Mouse (Mus musculus) MEL-GATA-1-ER (cell line): ENCODE data around the gene Ltb4r1.
A peak's percentile ranks its signal among the peaks of the same experiment; 100 is the strongest.

ENCODE experiments used
- DNase-seq: peaks from one replicate; pipeline ENCODE4 v3.0.0-alpha.2; 2012; ENCODE audit warnings: low read depth; ENCODE audit errors: extremely low read depth

Ltb4r1 gene

DNA sequence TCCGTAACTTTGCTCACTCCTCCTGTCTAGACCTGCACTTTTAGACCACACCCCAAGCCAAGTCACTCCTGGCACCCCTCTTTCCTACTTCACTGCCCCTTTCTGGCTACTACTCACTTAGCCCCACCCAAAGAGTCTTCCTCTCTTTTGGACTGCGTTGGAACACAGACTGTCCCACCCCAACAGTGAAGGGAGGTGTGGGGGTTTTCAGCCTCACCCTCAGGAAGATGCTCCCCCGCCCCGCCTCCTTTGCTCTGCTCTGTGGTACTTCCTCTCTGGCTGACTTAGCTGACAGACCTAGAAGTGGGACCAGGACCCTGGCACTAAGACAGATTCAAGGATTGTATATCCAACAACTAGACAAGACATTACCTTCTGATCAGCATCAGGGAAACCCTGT, at the start of gene Ltb4r1:
Gene Ltb4r1, plus strand, starts transcription at position 267 of the 400 bp plus-strand sequence.
- peak; percentile 46 for DNase-seq

DNA sequence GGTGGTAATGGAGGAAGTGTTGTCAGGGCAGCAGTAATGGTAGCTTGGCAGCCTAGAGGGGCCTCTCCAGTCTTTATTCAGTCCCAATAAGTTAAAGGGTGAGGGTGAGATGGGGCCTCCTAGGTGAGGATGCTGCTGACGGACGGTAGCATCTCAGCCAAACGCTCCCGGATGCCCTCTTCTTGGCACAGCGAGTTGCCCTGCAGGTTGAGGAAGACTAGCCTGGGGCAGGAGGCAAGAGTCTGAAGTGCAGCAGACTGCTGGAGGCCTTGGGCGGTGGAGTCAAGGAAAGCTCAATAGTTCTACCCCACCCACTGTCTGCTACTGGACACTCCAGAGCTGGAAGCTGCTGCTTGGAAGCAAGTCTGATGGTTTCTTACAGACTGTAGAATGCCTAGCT, 49.5 kb upstream of the Ltb4r1 start:
- DNase-seq, result no peak

DNA sequence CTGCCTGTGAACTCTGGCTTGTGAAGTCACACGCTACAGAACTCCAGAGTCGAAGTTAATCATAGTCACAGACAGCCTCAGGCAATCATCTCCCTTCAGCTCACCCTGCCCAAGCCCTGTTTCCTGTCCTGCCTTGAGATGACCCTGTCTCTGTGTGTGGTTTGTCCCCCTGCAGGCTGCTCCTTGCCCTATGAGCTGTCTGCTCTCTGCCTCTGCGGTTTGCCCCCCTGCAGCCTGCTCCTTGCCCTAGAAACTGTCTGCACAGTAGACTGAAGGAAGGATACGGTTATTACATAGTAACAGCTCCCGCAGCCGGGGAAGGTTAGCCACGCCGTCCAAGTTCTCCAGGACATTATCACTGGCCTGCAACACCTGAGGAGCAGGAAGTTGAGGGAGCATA, 48.9 kb upstream of the Ltb4r1 start:
- no peak for DNase-seq

DNA sequence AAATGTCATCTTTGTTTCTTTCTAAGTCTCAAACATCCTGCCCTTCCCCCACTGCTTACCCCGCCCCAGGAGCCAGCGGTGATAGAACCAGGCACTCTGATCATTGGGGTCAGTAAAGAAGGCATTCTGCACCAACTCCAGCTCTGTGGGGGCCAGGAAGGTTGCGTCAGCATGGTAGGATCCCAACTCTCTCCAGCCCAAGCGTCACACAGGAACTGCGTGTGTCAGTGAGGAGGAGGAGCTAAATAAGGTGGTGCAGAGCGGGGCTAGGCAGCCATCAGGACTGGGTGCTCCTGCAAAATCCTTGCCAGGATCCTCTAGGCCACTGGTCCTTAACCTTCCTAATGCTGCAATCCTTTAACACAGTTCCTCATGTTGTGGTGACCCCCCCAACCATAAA, 46.0 kb upstream of the Ltb4r1 start:
- DNase-seq, result no peak

DNA sequence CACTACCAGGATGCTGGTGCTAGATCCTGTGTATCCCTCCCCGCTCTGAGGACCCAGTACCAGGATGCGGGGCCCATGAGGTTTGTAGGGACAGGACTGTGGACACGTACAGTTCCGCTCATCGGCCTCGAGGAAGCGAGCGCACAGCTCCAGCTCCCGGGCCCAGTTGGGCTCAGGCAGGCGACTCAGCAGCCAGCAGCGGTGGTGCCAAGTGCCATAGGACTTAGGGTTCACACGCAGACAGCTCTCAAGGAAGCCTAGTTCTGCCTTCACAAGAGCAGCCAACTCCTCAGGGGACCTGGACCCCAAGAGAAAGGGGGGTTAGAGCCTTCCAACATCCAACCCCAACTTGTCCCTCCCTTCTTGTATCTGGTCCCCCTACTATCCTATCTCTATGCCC, 45.1 kb upstream of the Ltb4r1 start:
- no peak for DNase-seq

DNA sequence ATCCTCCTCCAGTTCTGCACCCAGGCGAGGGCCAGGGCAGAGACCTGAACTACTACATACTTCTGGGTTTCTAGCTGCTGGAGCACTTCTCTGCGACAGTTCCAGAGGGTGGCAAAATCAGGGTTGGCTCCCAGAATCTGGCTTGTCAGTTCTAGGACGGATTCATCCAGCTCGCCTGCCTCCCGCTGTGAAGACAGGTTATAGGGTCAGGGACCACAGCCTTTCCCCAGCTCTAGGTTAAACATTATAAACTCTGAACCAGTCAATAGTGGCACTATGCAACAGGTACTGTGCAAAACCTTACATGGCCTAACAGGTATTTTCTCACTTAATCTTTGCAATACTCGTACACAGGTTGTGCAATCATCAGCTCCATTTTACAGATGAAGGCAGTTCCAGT, 44.7 kb upstream of the Ltb4r1 start:
- no peak for DNase-seq

DNA sequence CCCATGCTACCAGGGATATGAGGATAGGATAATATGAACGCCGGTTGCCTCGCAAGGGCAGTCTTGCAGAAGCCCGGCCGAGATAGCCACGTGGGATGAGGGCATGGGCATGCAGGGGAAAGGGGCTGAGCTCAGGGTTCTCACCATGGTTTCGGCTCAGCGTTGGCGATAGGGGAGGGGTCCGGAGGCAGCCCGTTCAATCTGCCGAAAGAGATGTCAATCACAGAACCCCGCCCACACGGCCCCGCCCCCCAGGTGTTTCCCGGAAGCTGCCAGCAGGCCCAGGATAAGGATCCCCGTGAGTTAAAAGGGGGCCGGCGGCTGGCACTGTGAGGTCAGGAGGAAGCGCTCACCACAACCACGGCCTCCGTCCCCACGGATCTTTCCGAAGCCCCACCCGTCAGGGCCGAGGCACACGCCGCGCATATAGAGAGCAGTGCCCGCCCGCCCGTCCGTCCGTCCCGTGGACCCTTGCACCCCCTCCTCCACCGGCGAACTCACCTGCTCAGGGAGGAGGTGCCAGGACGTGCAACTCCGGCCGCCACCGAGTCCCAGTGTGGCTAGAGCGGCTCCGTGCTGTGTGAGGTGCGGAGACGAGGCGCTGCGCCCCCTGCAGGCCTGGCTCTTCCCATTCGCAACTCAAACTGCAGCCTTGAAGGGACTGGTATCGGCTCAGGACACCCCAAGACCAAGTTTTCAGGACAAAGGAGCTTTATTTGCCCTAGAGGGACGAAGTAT, 43.9 kb upstream of the Ltb4r1 start, which contains the start of gene Rabggta:
Gene Rabggta, minus strand, starts transcription at position 564 of the 738 bp plus-strand sequence.
- DNase-seq, result peak; percentile 78

DNA sequence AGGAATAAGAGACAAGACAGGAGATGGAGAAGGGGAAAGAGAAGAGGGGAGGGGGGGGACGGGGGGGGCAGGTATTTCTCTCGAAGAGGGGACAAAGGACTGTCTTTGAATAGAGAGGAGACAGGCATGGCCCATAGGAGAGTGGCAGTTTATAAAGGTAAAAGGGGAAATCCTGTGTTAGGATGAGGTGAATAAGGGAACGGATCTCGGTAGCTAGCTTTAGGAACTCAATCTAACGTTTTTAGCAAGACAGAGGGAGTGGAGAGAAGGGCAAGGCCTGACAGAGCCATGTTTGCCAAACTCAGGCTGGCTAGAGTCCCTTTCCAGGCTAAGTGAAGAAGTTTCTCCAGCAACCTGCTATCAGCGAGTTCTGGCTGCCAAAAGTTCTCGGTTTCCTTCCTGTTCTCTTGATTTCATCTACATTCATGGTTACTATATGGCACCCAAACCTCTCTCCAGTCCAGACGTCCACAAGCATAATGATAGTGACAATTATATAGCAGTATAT, 43.3 kb upstream of the Ltb4r1 start:
- DNase-seq, result peak; percentile 28

DNA sequence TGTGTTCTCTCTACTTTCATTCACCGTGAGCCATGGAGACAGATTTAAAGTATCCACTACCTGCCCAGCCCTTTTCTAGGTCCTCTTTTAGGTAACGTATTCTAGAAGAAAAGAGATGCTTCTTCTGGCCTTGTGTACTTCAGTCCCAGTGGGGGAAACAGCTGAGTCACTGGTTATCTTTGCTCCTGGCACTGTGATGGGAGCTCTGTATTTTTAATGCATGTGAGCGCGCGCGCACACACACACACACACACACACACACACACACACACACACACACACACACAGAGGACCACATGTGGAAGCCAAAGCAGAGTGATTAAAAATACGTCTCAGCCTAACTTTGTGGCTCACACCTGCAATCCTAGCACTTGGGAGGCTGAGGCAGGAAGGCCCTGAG, 42.3 kb upstream of the Ltb4r1 start:
- peak; percentile 74 for DNase-seq

DNA sequence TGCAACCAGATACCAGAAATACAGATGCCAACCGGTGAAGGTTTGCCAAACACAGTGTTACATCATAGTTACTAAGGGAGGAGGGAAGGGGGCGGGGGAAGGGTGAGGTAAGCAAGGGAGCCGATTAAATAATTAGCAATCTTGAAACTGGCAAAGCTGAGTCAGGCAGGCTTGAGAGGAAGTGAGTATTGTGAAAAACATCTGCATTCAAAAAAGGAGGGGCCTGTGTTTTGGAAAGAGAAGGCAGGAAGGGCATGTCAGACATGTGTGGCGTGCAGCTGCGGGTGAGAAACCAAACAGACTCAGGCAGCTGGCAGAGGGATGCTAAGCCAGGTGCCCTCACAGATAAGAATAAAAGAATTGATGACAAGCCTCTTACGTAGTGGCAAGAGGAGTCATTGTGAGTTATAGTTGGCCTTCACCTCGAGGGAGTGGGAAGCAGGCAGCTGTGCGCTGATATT, 41.3 kb upstream of the Ltb4r1 start:
- peak; percentile 50 for DNase-seq

DNA sequence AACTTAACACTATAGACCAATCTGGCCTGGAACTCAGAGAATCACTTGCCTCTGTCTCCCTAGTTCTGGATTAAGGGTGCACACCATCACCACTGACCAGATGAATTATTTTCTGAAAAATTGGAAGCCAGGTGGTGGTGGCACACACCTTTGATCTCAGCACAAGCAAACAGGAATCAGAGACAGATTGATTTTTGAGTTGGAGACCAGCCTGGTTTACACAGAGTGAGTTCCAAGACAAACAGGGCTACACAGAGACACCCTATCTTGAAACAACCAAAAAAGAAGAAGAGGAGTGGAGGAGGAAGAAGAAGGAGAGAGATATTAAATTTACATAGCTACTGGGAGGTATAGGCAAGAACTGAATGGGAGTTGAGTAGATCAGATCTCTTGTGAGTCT, 39.5 kb upstream of the Ltb4r1 start:
- no peak for DNase-seq

DNA sequence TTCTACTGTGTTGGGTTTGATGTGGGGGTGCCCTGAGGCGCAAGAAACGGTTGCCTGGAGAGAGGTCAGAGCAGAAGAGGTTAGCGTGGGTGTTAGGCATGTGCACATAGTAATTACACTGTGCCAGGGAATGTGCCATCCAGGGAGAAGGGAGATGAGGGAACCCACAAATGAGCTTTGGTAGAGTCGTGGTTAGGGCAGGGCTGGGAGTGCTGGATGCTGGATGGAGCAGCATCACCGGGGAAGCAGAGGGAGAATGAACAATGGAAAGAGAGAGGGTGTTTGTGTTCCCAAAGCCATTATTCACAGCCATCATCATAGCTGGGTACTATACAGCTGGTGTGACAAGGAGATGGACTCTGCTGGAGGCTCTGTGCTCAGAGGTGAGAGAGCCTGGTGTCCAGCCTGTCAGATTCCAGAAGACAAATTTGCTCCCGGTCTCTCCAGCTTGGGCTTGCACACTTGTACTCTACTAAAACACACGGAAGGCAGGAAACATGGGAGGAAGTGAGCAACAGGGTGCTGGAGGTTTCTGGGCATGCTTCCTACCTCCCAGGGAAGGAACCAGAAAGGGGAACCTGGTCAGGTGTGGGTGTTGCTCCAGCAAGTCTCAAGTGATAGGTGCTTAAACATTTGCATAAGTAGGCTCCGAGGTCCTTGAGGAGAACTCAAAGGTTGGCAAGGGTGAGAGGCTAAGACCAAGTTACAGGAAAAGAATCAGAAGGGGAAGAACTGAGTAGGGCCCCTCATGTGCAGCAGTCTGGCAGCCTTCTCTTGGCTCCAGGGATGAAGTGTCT, 37.7 kb upstream of the Ltb4r1 start:
- no peak for DNase-seq

DNA sequence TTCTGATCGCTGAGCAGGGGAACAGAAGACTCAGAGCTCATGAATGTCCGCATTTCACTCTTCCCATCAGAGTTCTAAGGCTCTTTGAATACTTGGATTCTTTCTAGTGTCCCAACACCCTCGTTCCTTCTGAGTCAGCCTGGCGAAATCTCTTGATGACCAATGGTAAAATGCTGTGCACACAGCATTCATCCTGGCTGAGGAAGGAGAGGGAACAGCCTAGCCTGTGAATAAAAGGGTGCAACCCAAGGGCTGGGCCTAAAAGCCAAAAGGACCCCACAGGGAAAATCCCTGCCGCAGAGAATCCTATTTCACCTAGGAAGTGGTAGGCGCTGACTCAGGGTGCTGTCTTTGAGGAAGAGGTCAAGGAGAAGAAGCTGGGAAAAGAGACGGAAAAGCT, 35.6 kb upstream of the Ltb4r1 start:
- DNase-seq, result no peak

DNA sequence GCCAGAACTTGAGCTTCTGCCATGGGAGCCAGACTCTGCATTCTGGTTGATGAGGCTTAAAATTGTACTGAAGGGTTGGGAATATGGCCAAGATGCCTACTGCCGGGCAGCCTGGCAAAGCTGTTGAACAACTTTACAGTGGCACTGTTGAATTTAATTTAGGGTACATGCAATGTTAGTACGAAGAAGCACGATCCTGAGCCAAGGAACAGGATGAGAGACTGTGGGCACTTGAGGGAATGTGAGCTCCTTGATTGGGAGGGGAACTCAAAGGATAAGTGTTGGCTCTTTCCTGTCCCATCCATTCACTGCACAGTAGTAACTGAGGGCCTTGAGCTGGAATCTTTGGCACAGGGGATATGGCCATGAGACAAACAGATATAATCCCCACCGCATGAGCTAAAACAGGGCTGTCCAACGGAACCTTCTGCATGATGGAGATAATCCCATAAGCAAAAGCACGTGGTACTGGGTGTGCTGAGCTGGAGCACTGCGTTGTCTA, 35.2 kb upstream of the Ltb4r1 start:
- DNase-seq, result peak; percentile 62

DNA sequence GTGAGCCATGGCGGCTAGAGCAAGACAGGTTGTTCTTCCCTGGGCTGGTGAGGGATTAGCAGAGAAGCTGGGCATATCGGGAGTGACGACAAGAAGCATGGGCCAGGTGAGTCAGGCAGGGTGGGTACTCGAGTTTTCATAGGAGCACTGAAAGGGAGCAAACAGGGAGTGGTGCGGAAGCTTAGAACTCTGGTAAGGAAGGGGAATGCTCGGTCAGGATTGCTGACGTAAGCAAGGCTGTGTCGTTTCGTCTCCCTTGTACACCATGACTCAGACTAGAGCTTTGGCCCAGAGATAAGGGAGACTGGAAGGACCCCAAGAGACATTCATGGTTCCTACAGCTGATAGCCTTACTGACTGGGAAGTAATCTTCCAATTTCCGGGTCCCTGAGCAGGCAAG, 31.9 kb upstream of the Ltb4r1 start:
- no peak for DNase-seq

DNA sequence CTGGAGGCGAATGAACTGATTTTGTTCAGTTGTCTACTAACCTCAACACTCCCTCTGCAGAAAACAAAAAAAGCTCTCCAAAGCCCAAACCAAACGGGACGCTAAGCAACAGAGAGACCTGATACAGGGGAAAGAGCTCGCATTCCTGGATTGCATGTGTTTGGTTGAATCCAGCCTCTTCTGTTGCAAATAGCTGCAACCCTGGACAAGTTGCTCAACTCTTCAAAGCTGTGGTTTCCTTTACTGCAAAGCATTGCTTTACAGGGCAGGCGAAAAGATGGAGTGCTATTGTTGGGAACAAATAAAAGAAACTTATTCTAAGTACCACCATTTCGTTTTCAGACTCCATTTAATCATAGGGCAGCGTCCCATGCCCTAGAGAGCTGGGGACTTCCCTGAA, 30.9 kb upstream of the Ltb4r1 start:
- DNase-seq, result no peak

DNA sequence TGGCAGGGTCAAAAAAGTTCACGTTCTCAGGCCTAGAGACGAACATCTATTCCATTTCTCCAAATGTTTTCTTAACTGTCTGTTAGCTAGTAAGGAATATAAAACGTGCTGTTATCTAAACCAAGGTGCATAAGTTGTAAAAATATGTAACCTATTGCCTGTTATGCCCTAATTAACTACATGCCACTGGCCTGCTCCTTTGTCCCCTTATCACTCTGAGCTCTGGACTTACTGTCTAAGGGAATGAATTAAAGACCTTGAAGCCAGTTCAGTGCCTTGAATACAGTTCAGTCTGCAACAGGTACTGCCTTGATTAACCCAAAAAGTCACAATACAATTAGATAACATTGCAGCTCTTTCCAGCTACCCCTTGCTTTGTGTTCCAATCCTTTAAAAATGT, 30.4 kb upstream of the Ltb4r1 start:
- DNase-seq, result no peak

DNA sequence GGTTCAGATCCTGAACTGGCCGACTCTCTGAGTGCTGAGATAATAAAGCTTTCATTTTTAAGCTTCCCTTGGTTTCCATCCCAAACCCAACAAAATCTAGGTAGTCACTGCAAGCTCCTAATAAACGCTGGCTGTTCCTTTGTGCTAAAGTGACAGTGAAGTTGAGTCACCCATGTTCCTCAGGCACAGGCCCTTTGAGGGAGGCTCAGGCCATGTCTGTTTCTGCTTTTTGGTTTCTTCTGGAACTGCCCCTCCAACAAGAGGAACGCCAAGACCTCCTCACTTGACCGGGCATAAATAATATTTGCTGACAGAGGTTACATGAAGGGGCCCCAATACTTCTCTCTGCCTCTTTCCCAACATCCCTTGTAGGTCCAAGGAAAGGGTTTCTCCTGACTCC, 30.0 kb upstream of the Ltb4r1 start:
- DNase-seq, result no peak

DNA sequence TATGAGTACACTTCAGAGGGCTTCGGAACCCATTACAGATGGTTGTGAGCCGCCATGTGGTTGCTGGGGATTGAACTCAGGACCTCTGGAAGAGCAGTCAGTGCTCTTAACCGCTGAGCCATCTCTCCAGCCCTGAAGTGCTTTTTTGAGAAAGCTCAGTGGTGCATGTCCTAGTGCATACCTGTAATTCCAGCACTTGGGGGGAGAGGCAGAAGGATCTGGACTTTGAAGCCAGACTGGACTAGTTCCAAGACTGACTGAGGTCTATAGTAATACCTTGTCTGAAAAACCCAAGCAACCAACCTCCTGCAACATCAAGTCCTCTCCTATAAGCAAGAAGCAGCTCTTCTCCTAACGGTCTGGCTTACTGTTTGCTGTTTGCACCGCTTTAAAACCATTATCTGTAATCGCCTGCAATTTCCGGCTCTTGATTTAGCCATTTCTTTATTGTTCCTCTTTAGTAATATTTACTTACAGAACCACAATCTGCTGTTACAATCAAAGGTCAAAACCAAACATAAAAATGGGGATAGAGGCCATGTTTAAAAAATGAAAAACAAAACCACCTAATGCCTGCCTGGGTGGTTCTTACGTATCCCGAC, 28.6 kb upstream of the Ltb4r1 start:
- DNase-seq, result no peak

DNA sequence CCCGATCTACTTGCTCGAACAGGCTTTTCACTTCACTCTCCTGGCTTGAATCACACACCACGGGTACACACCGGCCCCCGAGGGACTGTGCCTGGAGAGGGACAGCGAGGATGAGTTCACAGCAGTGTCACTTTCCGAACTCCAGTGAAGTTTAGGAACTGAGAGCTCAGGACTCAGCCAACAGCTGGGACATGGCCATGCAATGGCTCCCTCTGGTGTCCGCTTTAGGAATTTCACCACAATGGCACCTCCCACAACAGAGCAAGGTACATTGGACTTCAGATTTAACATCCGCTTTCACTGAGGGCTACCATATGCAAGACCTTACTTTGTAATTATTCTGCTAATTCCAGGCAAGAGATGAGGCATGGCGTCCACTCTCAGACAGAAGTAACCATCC, 22.1 kb upstream of the Ltb4r1 start:
- peak; percentile 79 for DNase-seq

DNA sequence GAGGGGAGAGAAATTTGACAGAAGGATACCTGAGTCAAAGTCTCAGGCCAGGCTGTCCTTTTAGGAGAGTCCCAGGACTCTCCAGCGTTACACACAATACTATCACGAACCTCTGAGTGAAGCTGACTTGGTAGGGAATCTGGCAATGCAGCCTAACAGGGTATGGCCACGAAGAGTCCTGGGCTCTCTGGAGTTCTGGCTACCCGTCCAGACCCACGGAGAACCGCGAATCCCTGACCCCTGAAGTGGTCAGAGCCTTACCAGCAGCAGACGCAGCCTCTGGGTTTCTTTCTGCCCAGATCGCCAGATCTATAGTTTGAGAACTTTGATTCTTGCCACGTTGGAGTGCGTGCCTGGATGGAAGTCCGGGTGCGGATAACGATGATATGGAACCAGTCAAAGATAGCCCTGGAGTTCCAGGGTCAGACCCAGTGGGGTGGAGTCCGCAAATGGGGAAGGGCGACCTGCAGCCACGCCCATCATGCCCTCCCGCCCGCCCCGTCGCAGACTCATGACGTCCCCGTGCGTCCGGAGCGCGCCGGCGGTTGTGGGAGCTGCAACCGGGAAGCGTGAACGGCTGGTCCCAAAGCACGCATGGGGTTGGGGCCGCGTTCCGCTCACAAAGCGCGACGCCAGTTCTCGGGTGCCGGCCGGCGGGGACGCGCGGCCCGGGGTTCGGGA, 20.4 kb upstream of the Ltb4r1 start, which contains the start of the genes Dhrs1 and Nop9:
Gene Dhrs1, minus strand, starts transcription at position 511 of the 681 bp plus-strand sequence.
Gene Nop9, plus strand, starts transcription at position 514 of the 681 bp plus-strand sequence.
- DNase-seq, result no peak
